Mouse (Mus musculus) spleen, adult 2 months (tissue): ENCODE measurements at regions not wholly inside any gene's neighbourhood (a gene's known extent, or its start where the extent isn't known, plus 50 kb on each side); places are given as distances from the start of the nearest gene placed in this dataset.

Experiments
- DNase-seq, 2 experiments: peaks; one replicate each; pipeline versions ENCODE4 v3.0.0 to v3.0.0-alpha.2; 2012 to 2021; ENCODE audit warnings: low spot score in 2 of 2, low read depth in 1 of 2
- H3K27ac ChIP-seq: fragments of 200-500 bp; 2 replicates; pipeline ENCODE4 v1.5.1; 2012; ENCODE audit warnings: low read length, inconsistent platforms; ENCODE audit not compliant: insufficient read depth
- H3K27me3 ChIP-seq: fragments of 200-500 bp; 2 replicates; pipeline ENCODE4 v1.6.1; 2012; ENCODE audit warnings: mild to moderate bottlenecking, moderate library complexity, low read length, inconsistent platforms; ENCODE audit not compliant: control insufficient read depth, insufficient read depth
- H3K36me3 ChIP-seq: fragments of 200-500 bp; 2 replicates; pipeline ENCODE4 v1.6.1; 2012; ENCODE audit warnings: mild to moderate bottlenecking, low read length, inconsistent platforms; ENCODE audit not compliant: control insufficient read depth, insufficient read depth
- H3K4me1 ChIP-seq: fragments of 200-500 bp; 2 replicates; pipeline ENCODE4 v1.6.1; 2011; ENCODE audit warnings: inconsistent platforms; ENCODE audit not compliant: control insufficient read depth, insufficient read depth, insufficient read length
- H3K4me3 ChIP-seq: fragments of 200-500 bp; 2 replicates; pipeline ENCODE4 v1.5.1; 2011; ENCODE audit warnings: mild to moderate bottlenecking, inconsistent platforms; ENCODE audit not compliant: insufficient read depth, insufficient read length; ENCODE audit errors: extremely low read depth
- CTCF ChIP-seq: fragments of 200-500 bp; IDR thresholded peaks from 2 replicates; pipeline ENCODE4 v1.5.1; 2011; ENCODE audit warnings: mild to moderate bottlenecking, inconsistent platforms; ENCODE audit not compliant: insufficient read depth, insufficient read length, insufficient replicate concordance; ENCODE audit errors: extremely low read depth
- POLR2A ChIP-seq: fragments of 200-500 bp; IDR thresholded peaks from 2 replicates; pipeline ENCODE4 v1.6.1; 2011; ENCODE audit warnings: low read depth, low read length, inconsistent platforms
- WGBS: fragments of 180-500 bp; shearing (Covaris S2); methylation state at CpG from one replicate; pipeline ENCODE4 v1.1.7; 2018; 5-methylcytosine and 5-hydroxymethylcytosine counted together

DNA sequence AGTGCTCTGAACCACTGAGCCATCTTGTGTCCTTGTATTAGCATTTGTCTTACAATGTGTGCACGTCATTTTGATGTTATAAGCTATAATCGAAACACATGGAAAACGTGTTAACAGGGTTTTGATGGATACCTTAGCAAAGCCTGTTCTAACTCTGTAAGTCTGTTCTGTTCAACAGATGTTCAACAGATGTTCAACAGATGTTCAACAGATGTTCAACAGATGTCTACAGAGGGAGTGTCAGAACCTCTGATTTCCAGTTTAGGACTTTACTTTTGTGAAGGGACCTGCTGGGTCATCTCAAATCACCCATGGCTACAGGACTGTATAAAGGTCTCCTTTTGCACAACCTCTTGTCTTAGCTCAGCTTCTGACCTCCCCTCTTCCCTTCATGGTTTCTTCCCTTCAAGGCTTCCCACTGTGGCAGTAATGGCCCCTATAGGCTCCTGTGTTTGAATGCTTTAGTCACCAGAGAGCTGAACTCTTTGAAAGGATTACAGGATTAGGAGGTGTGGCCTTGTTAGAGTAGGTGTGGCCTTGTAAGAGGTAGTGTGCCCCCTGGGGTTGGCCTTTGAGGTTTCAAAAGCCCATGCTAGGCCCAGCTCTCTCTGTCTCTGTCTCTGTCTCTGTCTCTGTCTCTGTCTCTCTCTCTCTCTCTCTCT is 66.8 kb upstream of the Lsm14a start:
- Histone ChIP-seq H3K27me3 (no peaks in the 10 kb centered on the region), H3K27ac (no peak overlapping the region), H3K36me3 (no peaks in the 10 kb centered on the region), H3K4me1 (no peaks in the 10 kb centered on the region), H3K4me3 (no peak overlapping the region)
- TF ChIP-seq POLR2A (no peak), CTCF (no peak)
- DNase-seq, result no peak
- 86% methylated on average over 3 of the region's 3 CpGs for whole genome bisulfite sequencing

DNA sequence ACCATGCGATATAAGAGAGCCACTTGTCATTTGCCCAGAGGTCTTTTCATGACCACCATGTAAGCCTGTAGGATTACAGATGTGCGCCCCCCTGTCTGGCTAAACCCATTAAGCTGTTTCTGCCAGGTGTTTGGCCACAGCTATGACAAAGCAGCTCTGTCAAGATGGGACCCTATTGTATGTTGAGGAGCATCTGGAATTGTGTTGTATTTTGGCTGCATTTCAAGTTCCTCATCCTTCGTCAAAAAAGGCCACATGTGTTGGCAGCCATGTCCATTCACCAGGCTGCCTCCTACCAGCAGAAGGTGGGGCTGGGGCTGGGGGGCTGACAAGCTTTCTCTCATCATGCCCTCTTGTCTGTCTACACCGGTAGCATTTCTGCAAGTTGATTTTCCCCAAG is 65.7 kb upstream of the Lsm14a start:
- 84% methylated on average over 4 of the region's 4 CpGs for WGBS
- Histone ChIP-seq H3K4me3 (no peak overlapping the region), H3K36me3 (no peaks in the 10 kb centered on the region), H3K27ac (no peak overlapping the region), H3K27me3 (no peaks in the 10 kb centered on the region), H3K4me1 (no peaks in the 10 kb centered on the region)
- no peak for DNase-seq
- TF ChIP-seq CTCF, result no peak
- no peak for TF ChIP-seq POLR2A

DNA sequence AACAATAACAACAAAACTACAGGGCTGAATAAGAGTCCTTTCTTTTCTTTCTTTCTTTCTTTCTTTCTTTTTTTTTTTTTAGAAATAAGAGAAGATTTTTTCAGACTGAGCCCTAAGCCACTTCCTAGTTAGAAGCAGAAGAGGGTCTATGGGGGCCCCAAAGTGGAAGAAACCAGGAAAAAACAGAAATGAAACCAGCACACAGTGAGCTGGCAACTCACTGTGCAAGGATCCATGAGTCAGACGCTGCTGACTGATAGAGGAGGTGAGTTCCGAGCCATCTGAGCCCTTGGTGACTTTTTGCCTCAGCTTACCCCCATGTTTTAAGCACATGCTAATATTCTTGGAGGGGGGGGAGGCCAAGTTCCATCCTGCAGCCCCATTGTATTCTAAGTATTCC is 55.2 kb upstream of the Lsm14a start:
- no peaks in the 10 kb centered on the region for H3K36me3 ChIP-seq
- 58% methylated on average over 2 of the region's 2 CpGs for WGBS
- no peak overlapping the region for H3K27ac ChIP-seq

DNA sequence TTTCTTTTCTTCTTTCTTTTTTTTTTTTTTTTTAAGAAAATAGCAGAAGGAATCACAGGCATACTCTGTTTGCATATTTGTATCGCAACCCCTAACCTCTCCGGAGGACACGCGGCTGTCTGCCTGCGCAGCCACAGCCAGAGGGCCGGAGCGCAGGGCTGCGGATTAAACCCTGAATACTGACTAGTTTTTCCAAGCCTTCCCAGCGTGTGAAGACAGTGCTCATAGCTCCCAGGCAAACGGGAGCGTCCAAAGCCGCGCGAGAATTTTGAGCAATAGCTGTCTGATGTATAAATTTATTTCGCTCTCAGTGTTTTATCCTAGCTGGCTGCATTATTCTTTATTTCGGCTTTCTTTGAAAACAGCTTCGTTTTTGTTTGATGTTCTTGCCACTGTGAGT is 51.1 kb upstream of the Lsm14a start:
- no peaks in the 10 kb centered on the region for H3K36me3 ChIP-seq
- H3K4me1 ChIP-seq, result no peaks in the 10 kb centered on the region
- DNase-seq, result no peak
- 74% methylated on average over 17 of the region's 17 CpGs for WGBS
- H3K27me3 ChIP-seq, result no peaks in the 10 kb centered on the region
- H3K27ac ChIP-seq, result no peak overlapping the region
- H3K4me3 ChIP-seq, result no peak overlapping the region
- TF ChIP-seq CTCF (no peak), POLR2A (no peak)

More for the DNA sequence above, 55.2 kb upstream of the Lsm14a start:
- no peak for DNase-seq
- no peak overlapping the region for H3K4me3 ChIP-seq
- H3K4me1 ChIP-seq, result no peaks in the 10 kb centered on the region
- H3K27me3 ChIP-seq, result no peaks in the 10 kb centered on the region
- TF ChIP-seq CTCF (no peak), POLR2A (no peak)
